Mouse (Mus musculus) MEL (cell line): ENCODE results near the gene Trio. TPM values are rescaled to one million over a fixed set of nuclear protein-coding genes. Genes with fewer than 3 reads are reported as not detected.

Experiments used
- DNase-seq: peaks from one replicate; pipeline ENCODE4 v3.0.0; 2011; ENCODE audit warnings: low read depth, low spot score
- H3K27ac ChIP-seq: 2 replicates; pipeline ENCODE4 v1.5.1; 2012; ENCODE audit warnings: low read depth, mild to moderate bottlenecking, control low read depth, low read length, moderate library complexity; ENCODE audit not compliant: control insufficient read depth
- H3K27me3 ChIP-seq, 2 experiments: fragments of 150-350 bp in 1 of 2; sonication (generic) in 1 of 2; 2 replicates each; pipeline ENCODE4 v1.6.1; 2012; ENCODE audit warnings: low read length in 2 of 2, mild to moderate bottlenecking in 2 of 2, improper control_type of control experiment in 1 of 2, moderate library complexity in 1 of 2; ENCODE audit not compliant: insufficient read depth in 2 of 2, control insufficient read depth in 1 of 2
- H3K36me3 ChIP-seq, 2 experiments: 2 replicates each; pipeline ENCODE4 v1.6.1; 2012 to 2014; ENCODE audit warnings: low read length in 2 of 2, improper control_type of control experiment in 1 of 2, inconsistent platforms in 1 of 2, mild to moderate bottlenecking in 1 of 2; ENCODE audit not compliant: insufficient read depth in 2 of 2, control insufficient read depth in 1 of 2
- H3K4me1 ChIP-seq, 2 experiments: fragments of 150-350 bp in 1 of 2; sonication (generic) in 1 of 2; 2 replicates each; pipeline ENCODE4 v1.6.1; 2012; ENCODE audit warnings: low read length in 2 of 2, improper control_type of control experiment in 1 of 2, mild to moderate bottlenecking in 1 of 2; ENCODE audit not compliant: insufficient read depth in 2 of 2, control insufficient read depth in 1 of 2
- H3K4me3 ChIP-seq, 2 experiments: fragments of 150-350 bp in 1 of 2; sonication (generic) in 1 of 2; 2 replicates each; pipeline ENCODE4 v1.5.1; 2012; ENCODE audit warnings: low read depth in 2 of 2, low read length in 2 of 2, mild to moderate bottlenecking in 2 of 2, moderate library complexity in 2 of 2, control low read depth in 1 of 2, improper control_type of control experiment in 1 of 2; ENCODE audit not compliant: control insufficient read depth in 1 of 2, insufficient read depth in 1 of 2
- H3K79me2 ChIP-seq: 2 replicates; pipeline ENCODE4 v1.6.1; 2012; ENCODE audit warnings: mild to moderate bottlenecking, low read length, moderate library complexity; ENCODE audit not compliant: control insufficient read depth, poor library complexity, insufficient read depth
- H3K9ac ChIP-seq: 2 replicates; pipeline ENCODE4 v1.6.1; 2012; ENCODE audit warnings: low read depth, mild to moderate bottlenecking, control low read depth, low read length, moderate library complexity; ENCODE audit not compliant: control insufficient read depth, poor library complexity, severe bottlenecking
- H3K9me3 ChIP-seq: fragments of 150-350 bp; sonication (generic); replicated peaks from 2 replicates; pipeline ENCODE4 v1.6.1; 2012; ENCODE audit warnings: mild to moderate bottlenecking, low read length, improper control_type of control experiment, moderate library complexity; ENCODE audit not compliant: insufficient read depth
- BHLHE40 ChIP-seq: IDR thresholded peaks from 2 replicates; pipeline ENCODE4 v1.6.1; 2012; ENCODE audit warnings: low read depth, mild to moderate bottlenecking, inconsistent platforms, low read length, improper control_type of control experiment, borderline replicate concordance
- CHD2 ChIP-seq: IDR thresholded peaks from 2 replicates; pipeline ENCODE4 v1.6.1; 2011; ENCODE audit warnings: low read length, improper control_type of control experiment
- CTCF ChIP-seq, 3 experiments: IDR thresholded peaks in 2 of 3; conservative IDR thresholded peaks in 1 of 3; 2 replicates each; pipeline ENCODE4 v1.5.1; 2011 to 2012; ENCODE audit warnings: low read length in 3 of 3, low read depth in 2 of 3, mild to moderate bottlenecking in 2 of 3, improper control_type of control experiment in 1 of 3, inconsistent platforms in 1 of 3, mixed read lengths in 1 of 3, moderate library complexity in 1 of 3; ENCODE audit not compliant: control insufficient read depth in 1 of 3, insufficient read depth in 1 of 3, poor library complexity in 1 of 3, severe bottlenecking in 1 of 3
- E2F4 ChIP-seq: IDR thresholded peaks from 2 replicates; pipeline ENCODE4 v1.6.1; 2011; ENCODE audit warnings: low read depth, low read length, improper control_type of control experiment, borderline replicate concordance
- ELF1 ChIP-seq: IDR thresholded peaks from 2 replicates; pipeline ENCODE4 v1.6.1; 2014; ENCODE audit warnings: low read depth, mild to moderate bottlenecking, inconsistent platforms, low read length, improper control_type of control experiment, moderate library complexity
- EP300 ChIP-seq, 2 experiments: IDR thresholded peaks; 2 replicates each; pipeline ENCODE4 v1.6.1; 2011; ENCODE audit warnings: improper control_type of control experiment in 2 of 2, low read length in 2 of 2, low read depth in 1 of 2, mild to moderate bottlenecking in 1 of 2
- GABPA ChIP-seq: IDR thresholded peaks from 2 replicates; pipeline ENCODE4 v1.6.1; 2012; ENCODE audit warnings: low read depth, mild to moderate bottlenecking, inconsistent platforms, low read length, improper control_type of control experiment, moderate library complexity
- GATA1 ChIP-seq: IDR thresholded peaks from 2 replicates; pipeline ENCODE4 v1.6.1; 2011; ENCODE audit warnings: low read depth, low read length, improper control_type of control experiment
- HCFC1 ChIP-seq: IDR thresholded peaks from 2 replicates; pipeline ENCODE4 v1.6.1; 2012; ENCODE audit warnings: low read depth, mild to moderate bottlenecking, inconsistent platforms, low read length, improper control_type of control experiment, moderate library complexity
- JUND ChIP-seq: IDR thresholded peaks from 2 replicates; pipeline ENCODE4 v1.6.1; 2011; ENCODE audit warnings: low read depth, mild to moderate bottlenecking, improper control_type of control experiment, low read length
- KAT2A ChIP-seq: conservative IDR thresholded peaks from 2 replicates; pipeline ENCODE4 v1.6.1; 2012; ENCODE audit warnings: low read depth, low read length, improper control_type of control experiment, inconsistent platforms
- MAFK ChIP-seq: IDR thresholded peaks from 2 replicates; pipeline ENCODE4 v1.6.1; 2011; ENCODE audit warnings: low read depth, mild to moderate bottlenecking, low read length, improper control_type of control experiment, borderline replicate concordance
- MAX ChIP-seq: IDR thresholded peaks from 2 replicates; pipeline ENCODE4 v1.6.1; 2011; ENCODE audit warnings: low read length, improper control_type of control experiment
- MAZ ChIP-seq: IDR thresholded peaks from 2 replicates; pipeline ENCODE4 v1.6.1; 2012; ENCODE audit warnings: low read depth, mild to moderate bottlenecking, inconsistent platforms, low read length, improper control_type of control experiment
- MEF2A ChIP-seq: IDR thresholded peaks from 2 replicates; pipeline ENCODE4 v1.6.1; 2014; ENCODE audit warnings: low read depth, mild to moderate bottlenecking, inconsistent platforms, low read length, improper control_type of control experiment; ENCODE audit not compliant: poor library complexity, insufficient replicate concordance, severe bottlenecking; ENCODE audit errors: extremely low read depth
- MXI1 ChIP-seq: IDR thresholded peaks from 2 replicates; pipeline ENCODE4 v1.6.1; 2011; ENCODE audit warnings: mild to moderate bottlenecking, low read depth, low read length, improper control_type of control experiment
- NELFE ChIP-seq: IDR thresholded peaks from 2 replicates; pipeline ENCODE4 v1.6.1; 2011; ENCODE audit warnings: low read depth, low read length, improper control_type of control experiment
- RCOR1 ChIP-seq: IDR thresholded peaks from 2 replicates; pipeline ENCODE4 v1.6.1; 2012; ENCODE audit warnings: low read depth, mild to moderate bottlenecking, inconsistent platforms, low read length, improper control_type of control experiment
- SIN3A ChIP-seq: IDR thresholded peaks from 2 replicates; pipeline ENCODE4 v1.6.1; 2012; ENCODE audit warnings: low read length, improper control_type of control experiment, inconsistent platforms
- USF1 ChIP-seq: IDR thresholded peaks from 2 replicates; pipeline ENCODE4 v1.6.1; 2014; ENCODE audit warnings: low read depth, mild to moderate bottlenecking, inconsistent platforms, low read length, improper control_type of control experiment, moderate library complexity
- USF2 ChIP-seq, 2 experiments: IDR thresholded peaks; 2 replicates each; pipeline ENCODE4 v1.6.1; 2011 to 2012; ENCODE audit warnings: improper control_type of control experiment in 2 of 2, low read length in 2 of 2, borderline replicate concordance in 1 of 2, inconsistent platforms in 1 of 2, low read depth in 1 of 2, mild to moderate bottlenecking in 1 of 2; ENCODE audit not compliant: insufficient read depth in 1 of 2
- polyA plus RNA-seq, 2 experiments: library from polyadenylated mRNA; stranded (reverse) in 1 of 2; unstranded in 1 of 2; fragments of >175 nt in 1 of 2; fragments of >200 nt in 1 of 2; gene quantifications; 2 replicates each; pipeline versions ENCODE4 v1.2.1 to v1.2.4; 2012; ENCODE audit warnings: low replicate concordance in 2 of 2, low read depth in 1 of 2; ENCODE audit not compliant: insufficient read length in 2 of 2, insufficient read depth in 1 of 2, missing spikeins in 1 of 2
- total RNA-seq: library from RNA; depleted of rRNA; stranded (reverse); fragments of 300-350 nt; gene quantifications from 2 replicates; pipeline ENCODE4 v1.2.3, GENCODE M21; 2012

The Trio gene
- total and polyA plus RNA-seq, 3 experiments = 0.91 to 1.1 TPM; not detected in 1

DNA sequence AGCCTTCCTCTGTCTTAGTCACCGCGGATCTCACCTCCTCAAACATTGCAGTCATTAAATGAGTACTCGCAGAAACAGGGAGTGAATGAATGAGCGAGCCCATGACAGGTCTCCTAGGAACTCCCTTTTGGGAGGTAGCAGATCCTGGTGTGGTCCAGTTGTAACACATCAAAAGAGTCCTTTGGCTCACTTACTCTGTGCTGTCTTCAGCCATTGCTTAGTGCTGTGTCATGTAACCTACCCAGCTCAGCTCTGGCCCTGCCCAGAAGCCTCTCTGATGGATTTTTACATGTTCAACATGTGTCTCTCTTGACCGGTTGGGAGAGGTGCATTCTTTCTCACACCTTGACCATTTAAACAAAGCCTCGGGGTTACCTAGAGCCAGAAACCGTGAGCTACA lies 334.4 kb downstream of the Trio start:
- Histone ChIP-seq H3K27ac (no peak overlapping the region), H3K9ac (no peak overlapping the region), H3K36me3 (peaks cover 0 to 6% of the 10 kb centered on the region in 2 experiments; a peak in 2 of 4 replicates), H3K79me2 (no peaks in the 10 kb centered on the region), H3K4me3 (no peak overlapping the region), H3K4me1 (peaks cover 0 to 7% of the 10 kb centered on the region in 2 experiments; a peak in 3 of 4 replicates), H3K27me3 (no peaks in the 10 kb centered on the region; a peak in 1 of 4 replicates), H3K9me3 (no peaks in the 10 kb centered on the region)
- no peak for DNase-seq
- TF ChIP-seq MEF2A = no peak
- TF ChIP-seq SIN3A = no peak
- no peak for TF ChIP-seq MAZ
- TF ChIP-seq HCFC1 = no peak
- TF ChIP-seq USF2 (IDR thresholded peaks at IDR 0.05; ENCODE audit: borderline replicate concordance in 1 of 2, insufficient read depth in 1 of 2, low read depth in 1 of 2, low read length in 2 of 2) = no peak
- no peak for TF ChIP-seq ELF1
- no peak for TF ChIP-seq CTCF (IDR thresholded peaks at IDR 0.05 in 2 of 3, conservative IDR thresholded peaks at IDR 0.05 in 1 of 3; ENCODE audit: control insufficient read depth in 1 of 3, insufficient read depth in 1 of 3, low read depth in 2 of 3, low read length in 3 of 3, poor library complexity in 1 of 3, severe bottlenecking in 1 of 3)
- TF ChIP-seq CHD2 = no peak
- TF ChIP-seq JUND = no peak
- no peak for TF ChIP-seq USF1
- no peak for TF ChIP-seq RCOR1

DNA sequence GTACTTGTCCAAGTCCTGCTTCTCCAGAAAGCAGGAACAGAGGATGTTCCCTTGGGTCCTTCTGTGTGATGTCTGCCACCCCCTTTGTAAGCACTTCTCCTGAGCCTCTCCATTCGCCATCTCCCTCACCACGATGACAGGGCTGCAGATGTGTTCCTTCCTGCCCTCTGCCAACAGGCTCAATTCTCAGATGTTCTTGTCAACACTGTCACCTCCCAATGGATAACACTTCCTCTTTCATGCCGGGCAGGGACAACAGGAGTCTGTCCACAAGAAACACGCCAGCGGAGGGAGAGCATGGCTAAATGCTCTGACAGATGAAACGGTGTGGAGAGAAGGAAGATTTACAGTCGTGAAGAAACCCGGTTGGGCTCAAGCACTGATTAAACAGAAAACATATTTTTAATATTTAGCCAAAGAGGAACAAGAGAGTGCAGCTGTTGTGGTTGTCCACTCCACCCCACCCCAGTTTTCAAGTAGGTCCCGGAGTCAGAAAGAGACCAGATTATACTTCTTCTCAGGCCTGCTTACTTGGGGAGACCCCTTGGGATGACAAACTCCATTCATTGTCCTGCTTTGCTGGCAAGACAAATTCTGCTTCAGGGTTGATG lies 337.5 kb downstream of the Trio start:
- H3K4me1 ChIP-seq = peaks cover 0 to 3% of the 10 kb centered on the region in 2 experiments; a peak in 2 of 4 replicates
- no peak for DNase-seq
- TF ChIP-seq CTCF (IDR thresholded peaks at IDR 0.05 in 2 of 3, conservative IDR thresholded peaks at IDR 0.05 in 1 of 3; ENCODE audit: control insufficient read depth in 1 of 3, insufficient read depth in 1 of 3, low read depth in 2 of 3, low read length in 3 of 3, poor library complexity in 1 of 3, severe bottlenecking in 1 of 3) (no peak), MAX (no peak), KAT2A (no peak), GATA1 (no peak), MAFK (no peak), USF1 (no peak), JUND (no peak), ELF1 (no peak), SIN3A (no peak), GABPA (no peak), MXI1 (no peak), NELFE (no peak), E2F4 (no peak), BHLHE40 (no peak), EP300 (IDR thresholded peaks at IDR 0.05; ENCODE audit: low read depth in 1 of 2, low read length in 2 of 2) (no peak)
- no peak overlapping the region for H3K4me3 ChIP-seq
- no peak overlapping the region for H3K27ac ChIP-seq
- H3K36me3 ChIP-seq = no peaks in the 10 kb centered on the region
- no peaks in the 10 kb centered on the region for H3K9me3 ChIP-seq
- H3K27me3 ChIP-seq = no peaks in the 10 kb centered on the region
- no peaks in the 10 kb centered on the region for H3K79me2 ChIP-seq
- H3K9ac ChIP-seq = no peak overlapping the region
